ENCODE assay signal across 8 mouse cellular contexts in the genomic region with DNA sequence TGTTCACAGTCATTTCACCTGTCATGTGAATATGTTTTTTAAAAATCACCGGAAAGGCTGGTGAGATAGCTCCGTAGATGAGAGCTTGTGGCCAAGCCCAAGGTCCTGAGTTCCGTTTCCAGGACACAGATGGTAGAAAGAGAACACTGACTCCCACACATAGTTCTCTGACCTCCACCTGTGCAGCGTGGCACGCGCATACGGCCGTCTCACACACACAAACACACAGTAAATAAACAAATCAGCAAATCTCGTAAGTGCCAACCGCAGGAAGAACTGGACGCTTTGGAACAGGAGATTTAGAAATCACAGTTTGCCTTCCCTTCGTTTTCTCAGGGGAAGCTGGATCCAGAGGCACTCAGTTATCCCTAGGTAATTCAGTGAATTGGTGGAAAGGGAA. TPM values are rescaled to one million over a fixed set of nuclear protein-coding genes. Genes with fewer than 3 reads are reported as not detected.
DNase-seq lines count a peak whose midpoint lies in the region; ATAC-seq and TF ChIP-seq lines count a peak whose summit lies in the region.

No protein-coding gene starts in this region.

- ATAC-seq in forebrain, embryonic 12.5 days (ENCODE audit: low FRiP score), result no peak
- ATAC-seq in intestine, postnatal 0 days, result no peak
- no peak for ATAC-seq in neural tube, embryonic 14.5 days (ENCODE audit: low read depth)
- ATAC-seq in frontal cortex, adult (ENCODE audit: low TSS enrichment), result no peak
- no peak for ATAC-seq in megakaryocyte progenitor cell, adult 5-6 weeks (replicated peaks; ENCODE audit: poor library complexity)

- no peaks in the 10 kb centered on the region for H3K36me3 ChIP-seq in forebrain, embryonic 12.5 days (replicated peaks)
- no peaks in the 10 kb centered on the region for H3K36me3 ChIP-seq in intestine, postnatal 0 days (ENCODE audit: control insufficient read depth, insufficient read depth)
- no peaks in the 10 kb centered on the region for H3K36me3 ChIP-seq in neural tube, embryonic 14.5 days (ENCODE audit: control insufficient read depth, insufficient read depth, low read length)

- peak overlapping the region; percentile 19 for H3K4me3 ChIP-seq in lung, adult 2 months (replicated peaks; ENCODE audit: extremely low read depth, low read depth, low read length)
- H3K4me3 ChIP-seq in forebrain, embryonic 12.5 days (replicated peaks), result peak overlapping the region; percentile 55
- H3K4me3 ChIP-seq in intestine, postnatal 0 days (ENCODE audit: low read depth, low read length), result peak overlapping the region; percentile 57
- peak overlapping the region; percentile 46 for H3K4me3 ChIP-seq in neural tube, embryonic 14.5 days (ENCODE audit: low read depth, low read length)

- 61% methylated on average over 12 of the region's 12 CpGs for WGBS in lung, adult 2 months
- WGBS in forebrain, embryonic 12.5 days, result 32% methylated on average over 12 of the region's 12 CpGs
- 66% methylated on average over 12 of the region's 12 CpGs for WGBS in intestine, postnatal 0 days
- WGBS in neural tube, embryonic 14.5 days, result 53% methylated on average over 12 of the region's 12 CpGs

- no peak for TF ChIP-seq CTCF in lung, adult 2 months (IDR thresholded peaks at IDR 0.05; ENCODE audit: insufficient read depth, low read length)
- no peak for TF ChIP-seq CTCF in intestine, postnatal 0 days (IDR thresholded peaks at IDR 0.05; ENCODE audit: low read depth)

- H3K27me3 ChIP-seq in forebrain, embryonic 12.5 days, result no peaks in the 10 kb centered on the region
- no peaks in the 10 kb centered on the region for H3K27me3 ChIP-seq in intestine, postnatal 0 days (replicated peaks; ENCODE audit: control insufficient read depth, insufficient read depth, low read length)
- no peaks in the 10 kb centered on the region for H3K27me3 ChIP-seq in neural tube, embryonic 14.5 days (ENCODE audit: control insufficient read depth, insufficient read depth, low read length)

- H3K4me2 ChIP-seq in forebrain, embryonic 12.5 days, result peak overlapping the region; percentile 63
- H3K4me2 ChIP-seq in intestine, postnatal 0 days (replicated peaks; ENCODE audit: low read depth), result peak overlapping the region; percentile 74
- peak overlapping the region; percentile 63 for H3K4me2 ChIP-seq in neural tube, embryonic 14.5 days (ENCODE audit: low read depth, low read length)

- no peak for TF ChIP-seq POLR2A in lung, adult 2 months (IDR thresholded peaks at IDR 0.05; ENCODE audit: borderline replicate concordance, extremely low read depth, low read depth, low read length)

- H3K4me1 ChIP-seq in lung, adult 2 months (ENCODE audit: control insufficient read depth, insufficient read depth, low read length), result peaks cover 6% of the 10 kb centered on the region
- peaks cover 60% of the 10 kb centered on the region for H3K4me1 ChIP-seq in forebrain, embryonic 12.5 days
- H3K4me1 ChIP-seq in intestine, postnatal 0 days (replicated peaks; ENCODE audit: control insufficient read depth, insufficient read depth, low read length), result peaks cover 29% of the 10 kb centered on the region
- peaks cover 33% of the 10 kb centered on the region for H3K4me1 ChIP-seq in neural tube, embryonic 14.5 days (ENCODE audit: control insufficient read depth, insufficient read depth, low read length)

- H3K9ac ChIP-seq in forebrain, embryonic 12.5 days, result peak overlapping the region; percentile 65
- peak overlapping the region; percentile 57; the same call in 1 of the 2 replicates for H3K9ac ChIP-seq in intestine, postnatal 0 days (ENCODE audit: low read depth, low read length)
- H3K9ac ChIP-seq in neural tube, embryonic 14.5 days (replicated peaks; ENCODE audit: low read depth, low read length), result peak overlapping the region; percentile 53; the same call in 1 of the 2 replicates

- H3K27ac ChIP-seq in forebrain, embryonic 12.5 days, result peak overlapping the region; percentile 93
- peak overlapping the region; percentile 90 for H3K27ac ChIP-seq in intestine, postnatal 0 days (ENCODE audit: low read depth, low read length)
- peak overlapping the region; percentile 76 for H3K27ac ChIP-seq in neural tube, embryonic 14.5 days (ENCODE audit: low read depth, low read length)

- no peaks in the 10 kb centered on the region for H3K9me3 ChIP-seq in forebrain, embryonic 12.5 days
- H3K9me3 ChIP-seq in intestine, postnatal 0 days (ENCODE audit: control insufficient read depth), result no peaks in the 10 kb centered on the region
- no peaks in the 10 kb centered on the region for H3K9me3 ChIP-seq in neural tube, embryonic 14.5 days (ENCODE audit: control insufficient read depth, low read length)

- no peak for DNase-seq in lung, adult 2 months
- DNase-seq in lung, postnatal 4 days, result no peak
- DNase-seq in layer of hippocampus, postnatal 10 days (ENCODE audit: low spot score in 2 of 2), result no peak

RNA-seq across cellular contexts. Expression of a gene that starts 0.9 kb away (rescaled TPM):
- 14.7 and 19.0 TPM in 2 replicates for polyA plus RNA-seq in lung, adult 2 months (2012; rRNA removed)
- polyA plus RNA-seq in forebrain, embryonic 12.5 days (2016; fragmentation: Nextera tagmentation; extraction: Ambion mirVana), result 16.7 and 19.4 TPM in 2 replicates
- polyA plus RNA-seq in intestine, postnatal 0 days (2015; fragmentation: Nextera tagmentation; extraction: Ambion mirVana), result 23.1 and 25.1 TPM in 2 replicates
- 18.7 and 25.7 TPM in 2 replicates for polyA plus RNA-seq in neural tube, embryonic 14.5 days (2014; fragmentation: Nextera tagmentation; extraction: Ambion mirVana)
- total RNA-seq in megakaryocyte progenitor cell, adult 5-6 weeks (2015), result 6.6 and 7.7 TPM in 2 replicates
- 5.3 and 8.1 TPM in 2 replicates for total RNA-seq in megakaryocyte progenitor cell, adult 5-6 weeks (2017)
- 10 to 100 TPM; 30.4 to 30.7 TPM for total RNA-seq in layer of hippocampus, postnatal 10 days (2021)

RNA-seq across cellular contexts. Expression of a gene that starts 45.1 kb away (rescaled TPM):
- 93.8 and 94.6 TPM in 2 replicates for polyA plus RNA-seq in lung, adult 2 months (2012; rRNA removed)
- polyA plus RNA-seq in forebrain, embryonic 12.5 days (2016; fragmentation: Nextera tagmentation; extraction: Ambion mirVana), result 34.7 and 41.6 TPM in 2 replicates
- 526 and 531 TPM in 2 replicates for polyA plus RNA-seq in intestine, postnatal 0 days (2015; fragmentation: Nextera tagmentation; extraction: Ambion mirVana)
- polyA plus RNA-seq in neural tube, embryonic 14.5 days (2014; fragmentation: Nextera tagmentation; extraction: Ambion mirVana), result 26.4 and 38.0 TPM in 2 replicates
- total RNA-seq in megakaryocyte progenitor cell, adult 5-6 weeks (2015), result 65.0 and 67.2 TPM in 2 replicates
- total RNA-seq in megakaryocyte progenitor cell, adult 5-6 weeks (2017), result 32.7 and 43.8 TPM in 2 replicates
- 10 to 100 TPM; 23.4 to 24.3 TPM for total RNA-seq in layer of hippocampus, postnatal 10 days (2021)

RNA-seq across cellular contexts. Expression of a gene that starts 45.2 kb away (rescaled TPM):
- polyA plus RNA-seq in lung, adult 2 months (2012; rRNA removed), result 2.4 and 3.2 TPM in 2 replicates
- polyA plus RNA-seq in forebrain, embryonic 12.5 days (2016; fragmentation: Nextera tagmentation; extraction: Ambion mirVana), result 4.2 and 4.8 TPM in 2 replicates
- 6.5 and 7.4 TPM in 2 replicates for polyA plus RNA-seq in intestine, postnatal 0 days (2015; fragmentation: Nextera tagmentation; extraction: Ambion mirVana)
- 4.5 and 5.3 TPM in 2 replicates for polyA plus RNA-seq in neural tube, embryonic 14.5 days (2014; fragmentation: Nextera tagmentation; extraction: Ambion mirVana)
- total RNA-seq in megakaryocyte progenitor cell, adult 5-6 weeks (2015), result 7.1 TPM in 2 replicates
- 2.0 and 2.4 TPM in 2 replicates for total RNA-seq in megakaryocyte progenitor cell, adult 5-6 weeks (2017)
- total RNA-seq in layer of hippocampus, postnatal 10 days (2021), result 1 to 10 TPM; 6.4 to 6.7 TPM

RNA-seq across cellular contexts. Expression of a gene that starts 58.7 kb away (rescaled TPM):
- 1.2 and 1.3 TPM in 2 replicates for polyA plus RNA-seq in lung, adult 2 months (2012; rRNA removed)
- 1.1 and 1.3 TPM in 2 replicates for polyA plus RNA-seq in forebrain, embryonic 12.5 days (2016; fragmentation: Nextera tagmentation; extraction: Ambion mirVana)
- 0.77 and 1.3 TPM in 2 replicates for polyA plus RNA-seq in intestine, postnatal 0 days (2015; fragmentation: Nextera tagmentation; extraction: Ambion mirVana)
- polyA plus RNA-seq in neural tube, embryonic 14.5 days (2014; fragmentation: Nextera tagmentation; extraction: Ambion mirVana), result 3.1 and 4.2 TPM in 2 replicates
- total RNA-seq in megakaryocyte progenitor cell, adult 5-6 weeks (2015), result 1.5 TPM in 1 of 2 replicates, not detected in the other
- total RNA-seq in megakaryocyte progenitor cell, adult 5-6 weeks (2017), result not detected in 2 replicates
- 1 to 10 TPM; 1.4 to 1.5 TPM for total RNA-seq in layer of hippocampus, postnatal 10 days (2021)
